Mouse (Mus musculus) CH12.LX (cell line): ENCODE results near the gene Lhx4. TPM values are rescaled to one million over a fixed set of nuclear protein-coding genes. Genes with fewer than 3 reads are reported as not detected.

Source experiments
- DNase-seq: peaks from one replicate; pipeline ENCODE4 v3.0.0-alpha.2; 2013; ENCODE audit errors: extremely low read depth
- H3K27ac ChIP-seq: 2 replicates; pipeline ENCODE4 v1.5.1; 2012; ENCODE audit warnings: low read depth, mild to moderate bottlenecking, control low read depth, moderate library complexity; ENCODE audit not compliant: insufficient read depth
- H3K27me3 ChIP-seq: replicated peaks from 2 replicates; pipeline ENCODE3; 2012; ENCODE audit warnings: inconsistent platforms
- H3K36me3 ChIP-seq, 2 experiments: replicated peaks in 1 of 2; 2 replicates each; pipeline versions ENCODE3 to v1.6.1; 2012; ENCODE audit warnings: inconsistent platforms in 1 of 2, low read length in 1 of 2, mild to moderate bottlenecking in 1 of 2, mixed read lengths in 1 of 2, moderate library complexity in 1 of 2; ENCODE audit not compliant: control insufficient read depth in 1 of 2, insufficient read depth in 1 of 2
- H3K4me1 ChIP-seq, 2 experiments: 2 replicates each; pipeline ENCODE4 v1.6.1; 2012; ENCODE audit warnings: inconsistent platforms in 1 of 2, moderate library complexity in 1 of 2; ENCODE audit not compliant: insufficient read depth in 2 of 2, control insufficient read depth in 1 of 2
- H3K4me2 ChIP-seq: 2 replicates; pipeline ENCODE4 v1.6.1; 2012; ENCODE audit warnings: low read depth, mild to moderate bottlenecking, control low read depth; ENCODE audit not compliant: poor library complexity, insufficient read depth, severe bottlenecking
- H3K4me3 ChIP-seq, 3 experiments: fragments of 150-350 bp in 1 of 3; sonication (generic) in 1 of 3; replicated peaks in 1 of 3; 2 replicates each; pipeline versions ENCODE3 to v1.5.1; 2011 to 2012; ENCODE audit warnings: low read depth in 2 of 3, low read length in 2 of 3, mild to moderate bottlenecking in 2 of 3, moderate library complexity in 2 of 3, control low read depth in 1 of 3, improper control_type of control experiment in 1 of 3, inconsistent platforms in 1 of 3, mixed read lengths in 1 of 3; ENCODE audit not compliant: poor library complexity in 1 of 3
- H3K79me2 ChIP-seq: replicated peaks from 2 replicates; pipeline ENCODE4 v1.6.1; 2012; ENCODE audit warnings: mild to moderate bottlenecking, moderate library complexity; ENCODE audit not compliant: control insufficient read depth, poor library complexity, insufficient read depth, severe bottlenecking; ENCODE audit errors: extremely low read depth
- H3K9ac ChIP-seq: 2 replicates; pipeline ENCODE4 v1.6.1; 2012; ENCODE audit warnings: low read depth, mild to moderate bottlenecking, control low read depth, moderate library complexity; ENCODE audit not compliant: insufficient read depth
- H3K9me3 ChIP-seq: replicated peaks from 2 replicates; pipeline ENCODE3; 2012; ENCODE audit warnings: low read length, inconsistent platforms, mixed read lengths
- CHD2 ChIP-seq: IDR thresholded peaks from 2 replicates; pipeline ENCODE4 v1.6.1; 2011; ENCODE audit warnings: low read length, improper control_type of control experiment
- CTCF ChIP-seq, 2 experiments: IDR thresholded peaks in 1 of 2; conservative IDR thresholded peaks in 1 of 2; 2 replicates each; pipeline ENCODE4 v1.5.1; 2011 to 2012; ENCODE audit warnings: low read depth in 2 of 2, low read length in 2 of 2, improper control_type of control experiment in 1 of 2, inconsistent platforms in 1 of 2, mild to moderate bottlenecking in 1 of 2, moderate library complexity in 1 of 2
- E2F4 ChIP-seq: IDR thresholded peaks from 2 replicates; pipeline ENCODE4 v1.6.1; 2011; ENCODE audit warnings: low read depth, low read length, improper control_type of control experiment; ENCODE audit not compliant: insufficient replicate concordance
- ELF1 ChIP-seq: IDR thresholded peaks from 2 replicates; pipeline ENCODE4 v1.6.1; 2014; ENCODE audit warnings: low read depth, mild to moderate bottlenecking, inconsistent platforms, low read length, improper control_type of control experiment
- ETS1 ChIP-seq: conservative IDR thresholded peaks from 2 replicates; pipeline ENCODE4 v1.6.1; 2012; ENCODE audit warnings: low read depth, mild to moderate bottlenecking, inconsistent platforms, low read length, improper control_type of control experiment, moderate library complexity
- IRF4 ChIP-seq: IDR thresholded peaks from 2 replicates; pipeline ENCODE4 v1.6.1; 2014; ENCODE audit warnings: low read depth, mild to moderate bottlenecking, inconsistent platforms, low read length, improper control_type of control experiment
- JUND ChIP-seq: conservative IDR thresholded peaks from 2 replicates; pipeline ENCODE4 v1.6.1; 2011; ENCODE audit warnings: low read depth, low read length, improper control_type of control experiment
- KAT2A ChIP-seq: IDR thresholded peaks from 2 replicates; pipeline ENCODE4 v1.6.1; 2012; ENCODE audit warnings: low read length, improper control_type of control experiment, inconsistent platforms; ENCODE audit not compliant: insufficient replicate concordance
- MAX ChIP-seq: IDR thresholded peaks from 2 replicates; pipeline ENCODE4 v1.6.1; 2011; ENCODE audit warnings: low read length, improper control_type of control experiment
- MEF2A ChIP-seq: IDR thresholded peaks from 2 replicates; pipeline ENCODE4 v1.6.1; 2014; ENCODE audit warnings: low read depth, mild to moderate bottlenecking, inconsistent platforms, low read length, improper control_type of control experiment, borderline replicate concordance
- MXI1 ChIP-seq: IDR thresholded peaks from 2 replicates; pipeline ENCODE4 v1.6.1; 2011; ENCODE audit warnings: mild to moderate bottlenecking, low read depth, low read length, improper control_type of control experiment
- NELFE ChIP-seq: IDR thresholded peaks from 2 replicates; pipeline ENCODE4 v1.6.1; 2011; ENCODE audit warnings: low read depth, low read length, improper control_type of control experiment
- NRF1 ChIP-seq: IDR thresholded peaks from 2 replicates; pipeline ENCODE4 v1.6.1; 2014; ENCODE audit warnings: low read depth, mild to moderate bottlenecking, inconsistent platforms, low read length, improper control_type of control experiment, moderate library complexity
- PAX5 ChIP-seq: IDR thresholded peaks from 2 replicates; pipeline ENCODE4 v1.6.1; 2012; ENCODE audit warnings: low read length, inconsistent platforms, mixed read lengths
- RAD21 ChIP-seq: IDR thresholded peaks from 2 replicates; pipeline ENCODE4 v1.6.1; 2011; ENCODE audit warnings: low read depth, mild to moderate bottlenecking, low read length, improper control_type of control experiment, moderate library complexity
- RCOR1 ChIP-seq: conservative IDR thresholded peaks from 2 replicates; pipeline ENCODE4 v1.6.1; 2012; ENCODE audit warnings: low read depth, mild to moderate bottlenecking, inconsistent platforms, low read length, improper control_type of control experiment
- USF1 ChIP-seq: IDR thresholded peaks from 2 replicates; pipeline ENCODE4 v1.6.1; 2014; ENCODE audit warnings: low read depth, mild to moderate bottlenecking, inconsistent platforms, low read length, improper control_type of control experiment
- ZKSCAN1 ChIP-seq: IDR thresholded peaks from 2 replicates; pipeline ENCODE4 v1.6.1; 2012; ENCODE audit warnings: low read depth, inconsistent platforms, low read length, improper control_type of control experiment, borderline replicate concordance
- ZMIZ1 ChIP-seq: IDR thresholded peaks from 2 replicates; pipeline ENCODE4 v1.6.1; 2012; ENCODE audit warnings: low read depth, mild to moderate bottlenecking, inconsistent platforms, low read length, improper control_type of control experiment
- dilution Hi-C: fragments of 300-500 bp; cut with MboI; formaldehyde crosslinking; loops from 2 replicates; pipeline ENCODE4 v1.14.3; 2020; ENCODE audit warnings: low sequenced_read_pairs; ENCODE audit not compliant: extremely low pct_unique_long_range_greater_than_20kb, extremely low pct_ligation_motif_present
- in situ Hi-C: fragments of 300-500 bp; cut with MboI; formaldehyde crosslinking; loops from 3 replicates; pipeline ENCODE4 v1.14.3; 2019; ENCODE audit warnings: low sequenced_read_pairs, low pct_ligation_motif_present, low pct_unique_long_range_greater_than_20kb, mixed read lengths
- polyA plus RNA-seq: library from polyadenylated mRNA; unstranded; fragments of >175 nt; gene quantifications from 2 replicates; pipeline ENCODE4 v1.2.1, GENCODE M21; 2012; ENCODE audit warnings: low read depth; ENCODE audit not compliant: insufficient read length
- total RNA-seq, 2 experiments: library from RNA; depleted of rRNA; stranded (reverse); fragments of 300-350 nt in 1 of 2; fragments of >200 nt in 1 of 2; gene quantifications; 2 replicates each; pipeline ENCODE4 v1.2.3; 2012 to 2014

Gene Lhx4
- total and polyA plus RNA-seq, 3 experiments: not detected

DNA sequence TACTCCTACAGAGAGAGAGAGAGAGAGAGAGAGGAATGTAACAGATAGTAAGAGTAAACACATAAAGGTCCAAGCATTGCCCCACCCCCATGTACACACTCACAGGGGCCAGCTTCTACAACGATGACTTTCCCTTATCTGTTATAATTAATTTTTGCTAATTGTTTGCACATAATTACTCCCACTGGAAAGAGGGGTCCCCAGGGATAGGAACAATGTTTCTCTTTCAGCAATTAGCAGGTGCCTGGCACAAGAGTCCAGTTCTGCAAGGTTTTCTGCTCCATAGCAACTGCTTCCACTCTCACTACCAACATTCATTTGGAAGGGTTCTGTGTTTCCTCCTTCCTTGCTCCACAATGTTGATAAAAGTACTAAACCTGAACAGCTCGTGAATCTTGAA is 25.6 kb downstream of the Lhx4 start:
- Histone ChIP-seq H3K9ac (no peak overlapping the region), H3K79me2 (no peaks in the 10 kb centered on the region), H3K4me3 (no peak overlapping the region), H3K27me3 (peaks cover 20% of the 10 kb centered on the region), H3K27ac (no peak overlapping the region), H3K4me1 (peaks cover 0 to 12% of the 10 kb centered on the region in 2 experiments; a peak in 3 of 4 replicates), H3K9me3 (peaks cover 13% of the 10 kb centered on the region), H3K36me3 (no peaks in the 10 kb centered on the region), H3K4me2 (no peak overlapping the region)
- dilution Hi-C loops (no loop called here), in situ Hi-C loops (no loop called here)
- TF ChIP-seq KAT2A (no peak), MXI1 (no peak), CTCF (conservative IDR thresholded peaks at IDR 0.05 in 1 of 2, IDR thresholded peaks at IDR 0.05 in 1 of 2; ENCODE audit: low read depth in 2 of 2, low read length in 2 of 2) (no peak), ELF1 (no peak), ETS1 (no peak), CHD2 (no peak), RAD21 (no peak), MEF2A (no peak), JUND (no peak), E2F4 (no peak), ZMIZ1 (no peak)
- no peak for DNase-seq

DNA sequence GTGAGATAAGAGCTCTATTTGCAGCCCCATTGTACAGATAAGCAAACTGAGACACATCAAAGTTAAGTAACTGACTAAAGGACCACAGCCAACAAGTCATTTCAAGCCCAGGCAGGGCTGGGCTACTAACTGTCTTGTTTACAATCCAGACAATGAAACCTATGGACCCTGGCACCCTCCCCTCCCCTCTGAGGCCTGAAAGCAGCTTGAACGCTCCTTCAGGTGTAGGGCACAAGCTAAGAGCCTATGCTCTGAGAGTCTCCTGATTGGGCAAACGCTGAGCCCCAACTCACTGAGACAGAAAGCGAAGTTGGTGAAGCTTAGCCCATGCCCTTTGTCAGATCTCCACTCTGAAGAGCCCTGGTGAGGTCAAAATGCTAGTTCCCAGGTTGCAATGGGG is 27.2 kb downstream of the Lhx4 start:
- DNase-seq: no peak
- Histone ChIP-seq H3K9me3 (peaks cover 13% of the 10 kb centered on the region), H3K27me3 (peaks cover 29% of the 10 kb centered on the region), H3K27ac (no peak overlapping the region), H3K36me3 (no peaks in the 10 kb centered on the region), H3K4me1 (peaks cover 4 to 15% of the 10 kb centered on the region in 2 experiments), H3K79me2 (no peaks in the 10 kb centered on the region), H3K9ac (no peak overlapping the region), H3K4me3 (no peak overlapping the region), H3K4me2 (no peak overlapping the region)
- in situ Hi-C loops: loop anchor here (25.0 kb wide), 1 partner anchor 137 kb away; no protein-coding TSS in a partner anchor
- TF ChIP-seq ETS1: no peak
- no peak for TF ChIP-seq NELFE
- TF ChIP-seq RCOR1: no peak
- TF ChIP-seq IRF4: no peak
- TF ChIP-seq ZKSCAN1: no peak
- TF ChIP-seq USF1: no peak
- no peak for TF ChIP-seq MAX
- no peak for TF ChIP-seq E2F4
- no peak for TF ChIP-seq NRF1
- TF ChIP-seq PAX5: no peak
- dilution Hi-C loops: no loop called here
